Mouse (Mus musculus): ENCODE results near the gene Hhat. TPM values are rescaled to one million over a fixed set of nuclear protein-coding genes. Genes with fewer than 3 reads are reported as not detected.

Gene Hhat
- 3.6 and 8.1 TPM in 2 replicates for polyA plus RNA-seq (2012; rRNA removed; ENCODE audit: low replicate concordance)

DNA sequence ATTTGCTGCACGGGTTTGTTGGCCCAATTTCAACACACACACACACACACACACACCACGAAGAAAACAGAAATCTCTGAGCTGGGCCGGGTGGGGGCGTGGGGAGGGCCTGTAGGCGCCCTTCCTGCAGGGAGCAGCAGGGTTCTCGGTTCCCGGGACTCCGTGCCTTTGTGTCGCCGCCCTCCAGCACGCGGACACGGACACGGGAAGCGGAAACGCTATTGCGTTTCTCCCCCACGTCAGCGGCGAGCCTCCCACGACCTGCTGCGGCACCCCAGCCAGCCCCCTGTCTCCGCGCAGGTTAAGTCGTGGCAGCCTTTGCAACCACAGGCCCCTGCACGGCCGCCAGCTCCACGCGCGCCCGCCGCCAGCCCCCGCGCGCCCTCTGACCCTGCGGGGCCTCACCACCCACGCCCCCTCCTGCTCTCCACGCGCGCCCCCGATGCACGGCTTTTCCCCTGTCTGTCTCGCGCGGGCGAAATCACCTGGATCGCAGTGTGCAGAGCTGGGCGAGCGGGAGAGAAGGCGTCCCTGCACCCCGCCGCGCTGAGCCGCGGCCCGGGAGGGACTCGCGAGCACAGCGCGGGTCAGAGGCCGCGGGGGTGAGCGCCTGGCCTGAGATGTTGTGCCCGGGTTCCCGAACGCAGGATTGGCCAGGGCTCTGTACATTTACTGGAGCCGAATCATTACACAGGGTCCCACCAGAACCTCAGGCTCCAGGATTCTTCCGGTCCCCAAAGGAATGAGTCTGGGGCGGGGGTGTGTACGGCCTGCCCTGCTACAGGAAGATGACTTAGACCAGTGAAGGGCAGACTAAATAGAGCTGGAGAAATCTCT is at the start of gene Hhat:
Gene Hhat, minus strand, starts transcription at position 729 of the 837 bp plus-strand sequence.

Other genes with a start within 250 kb of the Hhat start
- 5.1 and 7.9 TPM in 2 replicates for gene Sertad4, start 84.5 kb upstream of the Hhat start, polyA plus RNA-seq (2012; rRNA removed; ENCODE audit: low replicate concordance)